Mouse (Mus musculus) small intestine, adult 2 months (tissue): ENCODE data around the gene Sidt2. TPM values are rescaled to one million over a fixed set of nuclear protein-coding genes. Genes with fewer than 3 reads are reported as not detected.

ENCODE experiments used
- H3K27ac ChIP-seq: fragments of 200-500 bp; 2 replicates; pipeline ENCODE4 v1.5.1; 2012; ENCODE audit warnings: low read depth, low read length, control low read depth, inconsistent platforms; ENCODE audit not compliant: insufficient read depth
- H3K27me3 ChIP-seq: fragments of 200-500 bp; 2 replicates; pipeline ENCODE4 v1.6.1; 2012; ENCODE audit warnings: mild to moderate bottlenecking, moderate library complexity, low read length, inconsistent platforms; ENCODE audit not compliant: control insufficient read depth, insufficient read depth
- H3K36me3 ChIP-seq: fragments of 200-500 bp; 2 replicates; pipeline ENCODE4 v1.6.1; 2012; ENCODE audit warnings: mild to moderate bottlenecking, low read length, control low read depth, inconsistent platforms; ENCODE audit not compliant: control insufficient read depth, insufficient read depth
- H3K4me1 ChIP-seq: fragments of 200-500 bp; 2 replicates; pipeline ENCODE4 v1.6.1; 2012; ENCODE audit warnings: low read length, inconsistent platforms, mixed read lengths; ENCODE audit not compliant: control insufficient read depth, insufficient read depth, insufficient read length
- H3K4me3 ChIP-seq: fragments of 200-500 bp; 2 replicates; pipeline ENCODE4 v1.5.1; 2012; ENCODE audit warnings: low read depth, mild to moderate bottlenecking, control low read depth, inconsistent platforms, low read length, moderate library complexity
- CTCF ChIP-seq: fragments of 200-500 bp; IDR thresholded peaks from 2 replicates; pipeline ENCODE4 v1.5.1; 2012; ENCODE audit warnings: low read depth, mild to moderate bottlenecking, control low read depth, inconsistent platforms, low read length, moderate library complexity, mixed read lengths; ENCODE audit not compliant: insufficient replicate concordance, insufficient read length; ENCODE audit errors: extremely low read depth
- POLR2A ChIP-seq: fragments of 200-500 bp; IDR thresholded peaks from 2 replicates; pipeline ENCODE4 v1.6.1; 2012; ENCODE audit warnings: low read depth, mild to moderate bottlenecking, control low read depth, inconsistent platforms, low read length, moderate library complexity
- WGBS: fragments of 180-500 bp; shearing (Covaris S2); methylation state at CpG from one replicate; pipeline ENCODE4 v1.1.7; 2018; 5-methylcytosine and 5-hydroxymethylcytosine counted together
- polyA plus RNA-seq: library from polyadenylated mRNA; depleted of rRNA; stranded (reverse); fragments of >200 nt; gene quantifications from 2 replicates; pipeline ENCODE4 v1.2.3, GENCODE M21; 2012

Gene Sidt2
- polyA plus RNA-seq, 1 experiment = 348 TPM

DNA sequence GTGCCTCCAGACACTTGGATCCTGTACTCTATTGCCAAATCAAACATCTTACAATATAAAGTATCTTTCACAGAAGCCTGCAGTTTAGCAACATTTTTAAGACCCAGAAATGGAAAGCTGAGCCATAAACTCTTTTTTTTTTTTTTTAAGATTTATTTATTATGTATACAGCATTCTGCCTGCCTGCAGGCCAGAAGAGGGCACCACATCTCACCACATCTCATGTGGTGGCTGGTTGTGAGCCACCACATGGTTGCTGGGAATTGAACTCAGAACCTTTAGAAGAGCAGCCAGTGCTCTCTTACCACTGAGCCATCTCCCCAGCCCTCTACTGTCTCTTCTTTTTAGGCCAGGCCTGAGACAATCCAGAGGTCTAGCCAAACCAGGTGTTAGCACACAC is 26.3 kb upstream of the Sidt2 start:
- TF ChIP-seq CTCF (no peak), POLR2A (no peak)
- Histone ChIP-seq H3K36me3 (peaks cover 6% of the 10 kb centered on the region), H3K4me1 (no peaks in the 10 kb centered on the region; the same call in 1 of the 2 replicates), H3K27ac (no peak overlapping the region), H3K4me3 (no peak overlapping the region), H3K27me3 (no peaks in the 10 kb centered on the region)

- Histone ChIP-seq H3K36me3 (peaks cover 10% of the 10 kb centered on the region), H3K4me3 (no peak overlapping the region), H3K27ac (no peak overlapping the region), H3K27me3 (no peaks in the 10 kb centered on the region), H3K4me1 (no peaks in the 10 kb centered on the region; the same call in 1 of the 2 replicates)
- WGBS = 77% methylated on average over 1 of the region's 1 CpGs
- no peak for TF ChIP-seq CTCF
- no peak for TF ChIP-seq POLR2A
These were observed 25.6 kb upstream of the Sidt2 start for GRCm38 (mm10) chr9:45980611-45981010.

- H3K4me1 ChIP-seq = no peaks in the 10 kb centered on the region; the same call in 1 of the 2 replicates
- no peak overlapping the region for H3K27ac ChIP-seq
- WGBS = 88% methylated on average over 2 of the region's 2 CpGs
- H3K4me3 ChIP-seq = no peak overlapping the region
- no peaks in the 10 kb centered on the region for H3K27me3 ChIP-seq
- peaks cover 14% of the 10 kb centered on the region for H3K36me3 ChIP-seq
- TF ChIP-seq CTCF = no peak
- TF ChIP-seq POLR2A = no peak
These were observed 24.7 kb upstream of the Sidt2 start for GRCm38 (mm10) chr9:45979778-45980177.

GRCm38 (mm10) chr9:45976884-45977283 is 21.8 kb upstream of the Sidt2 start:
- H3K4me1 ChIP-seq = no peaks in the 10 kb centered on the region

GRCm38 (mm10) chr9:45963577-45963976 is 8.5 kb upstream of the Sidt2 start:
- Histone ChIP-seq H3K36me3 (peaks cover 28% of the 10 kb centered on the region), H3K4me3 (no peak overlapping the region), H3K4me1 (no peaks in the 10 kb centered on the region), H3K27ac (no peak overlapping the region), H3K27me3 (no peaks in the 10 kb centered on the region)
- TF ChIP-seq CTCF (no peak), POLR2A (no peak)
- WGBS = 68% methylated on average over 6 of the region's 6 CpGs

More at GRCm38 (mm10) chr9:45976884-45977283, 21.8 kb upstream of the Sidt2 start:
- TF ChIP-seq CTCF (no peak), POLR2A (no peak)
- no peak overlapping the region for H3K27ac ChIP-seq
- no peaks in the 10 kb centered on the region for H3K27me3 ChIP-seq
- peaks cover 35% of the 10 kb centered on the region for H3K36me3 ChIP-seq
- H3K4me3 ChIP-seq = no peak overlapping the region
- 80% methylated on average over 2 of the region's 2 CpGs for WGBS

- Histone ChIP-seq H3K4me3 (no peak overlapping the region), H3K36me3 (peaks cover 16% of the 10 kb centered on the region), H3K27ac (no peak overlapping the region), H3K27me3 (no peaks in the 10 kb centered on the region), H3K4me1 (no peaks in the 10 kb centered on the region)
- TF ChIP-seq POLR2A (no peak), CTCF (no peak)
- 50% methylated on average over 2 of the region's 2 CpGs for WGBS
These were observed 6.8 kb upstream of the Sidt2 start for GRCm38 (mm10) chr9:45961855-45962254.

DNA sequence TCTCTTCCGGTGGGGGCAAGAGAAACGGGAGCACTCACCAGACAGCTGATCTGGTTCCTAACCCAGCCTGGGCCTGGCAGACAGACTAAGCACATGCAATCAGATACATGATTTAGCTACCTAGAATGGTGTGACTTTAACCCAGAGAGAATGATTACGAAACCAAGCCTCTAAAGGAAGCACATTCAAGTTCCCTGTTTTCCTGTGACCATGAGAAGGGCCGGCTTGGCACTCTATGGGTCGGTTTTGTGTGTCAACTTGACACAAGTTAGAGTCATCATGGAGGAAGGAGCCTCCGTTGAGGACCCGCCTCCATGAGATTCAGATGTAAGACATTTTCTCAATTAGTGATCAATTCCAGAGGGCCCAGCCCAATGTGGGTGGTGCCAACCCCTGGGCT is 4.6 kb upstream of the Sidt2 start:
- 62% methylated on average over 7 of the region's 7 CpGs for WGBS
- no peak overlapping the region for H3K27ac ChIP-seq
- no peaks in the 10 kb centered on the region for H3K4me1 ChIP-seq
- no peaks in the 10 kb centered on the region for H3K27me3 ChIP-seq
- no peak overlapping the region for H3K4me3 ChIP-seq
- TF ChIP-seq POLR2A = no peak
- no peak for TF ChIP-seq CTCF
- peaks cover 8% of the 10 kb centered on the region for H3K36me3 ChIP-seq

- 68% methylated on average over 4 of the region's 4 CpGs for WGBS
- no peak overlapping the region for H3K27ac ChIP-seq
These were observed 3.8 kb upstream of the Sidt2 start for GRCm38 (mm10) chr9:45958851-45959250.

More at GRCm38 (mm10) chr9:45958851-45959250, 3.8 kb upstream of the Sidt2 start:
- TF ChIP-seq CTCF (no peak), POLR2A (no peak)
- Histone ChIP-seq H3K4me3 (no peak overlapping the region), H3K4me1 (no peaks in the 10 kb centered on the region), H3K36me3 (peaks cover 3% of the 10 kb centered on the region; the same call in 1 of the 2 replicates), H3K27me3 (no peaks in the 10 kb centered on the region)
